Mouse (Mus musculus) frontal cortex, adult 2 months (tissue): ENCODE data around the gene Nxph1. TPM values are rescaled to one million over a fixed set of nuclear protein-coding genes. Genes with fewer than 3 reads are reported as not detected.
A peak's percentile ranks its signal among the peaks of the same experiment; 100 is the strongest.

Experiments used
- DNase-seq, 2 experiments: peaks; one replicate each; pipeline ENCODE4 v3.0.0; 2022; ENCODE audit warnings: low spot score in 1 of 2; ENCODE audit errors: extremely low spot score in 1 of 2
- polyA plus RNA-seq: library from polyadenylated mRNA; depleted of rRNA; stranded (reverse); fragments of >200 nt; gene quantifications from 2 replicates; pipeline ENCODE4 v1.2.3, GENCODE M21; 2012; rRNA removed

Gene Nxph1
- polyA plus RNA-seq, 1 experiment = 45.4 TPM

GRCm38 (mm10) chr6:9097345-9097744 is 149.1 kb downstream of the Nxph1 start:
- no peak for DNase-seq

- no peak for DNase-seq
Measured at GRCm38 (mm10) chr6:9107366-9107765, 159.1 kb downstream of the Nxph1 start.

- DNase-seq = no peak
Measured at GRCm38 (mm10) chr6:9119136-9119535, 170.9 kb downstream of the Nxph1 start.

- no peak for DNase-seq
Measured at GRCm38 (mm10) chr6:9124321-9124914, 176.2 kb downstream of the Nxph1 start.

GRCm38 (mm10) chr6:9133589-9134279 is 185.5 kb downstream of the Nxph1 start:
- no peak for DNase-seq

GRCm38 (mm10) chr6:9147966-9148365 is 199.7 kb downstream of the Nxph1 start:
- no peak for DNase-seq

- DNase-seq = no peak
Measured at GRCm38 (mm10) chr6:9149791-9150190, 201.6 kb downstream of the Nxph1 start.

- no peak for DNase-seq
Measured at GRCm38 (mm10) chr6:9159191-9159590, 211.0 kb downstream of the Nxph1 start.

GRCm38 (mm10) chr6:9182477-9182876 is 234.2 kb downstream of the Nxph1 start:
- no peak for DNase-seq

- DNase-seq = peak in 1 of 2 experiments; percentile 14
Measured at GRCm38 (mm10) chr6:9210730-9211129, 262.5 kb downstream of the Nxph1 start.

GRCm38 (mm10) chr6:9220724-9221453 is 272.7 kb downstream of the Nxph1 start:
- DNase-seq = no peak

- peak in 1 of 2 experiments; percentile 45 for DNase-seq
Measured at GRCm38 (mm10) chr6:9234802-9235201, 286.6 kb downstream of the Nxph1 start.

- no peak for DNase-seq
Measured at GRCm38 (mm10) chr6:9267998-9268397, 319.8 kb downstream of the Nxph1 start.

Other genes starting within 250 kb of the Nxph1 start
- gene Ica1, start 169.9 kb upstream of the Nxph1 start, polyA plus RNA-seq = 37.3 and 40.2 TPM in 2 replicates